Mouse (Mus musculus): ENCODE measurements around the gene Ppp3r2. TPM values are rescaled to one million over a fixed set of nuclear protein-coding genes. Genes with fewer than 3 reads are reported as not detected.

The Ppp3r2 gene
- 0.09 TPM for polyA plus RNA-seq (2017; shearing (Covaris generic))

GRCm38 (mm10) chr4:49681812-49682211 is at the start of gene Ppp3r2:
Gene Ppp3r2, minus strand, starts transcription at chr4:49682024.

GRCm38 (mm10) chr4:49631319-49632138 is 50.3 kb downstream of the Ppp3r2 start, which contains the start of gene Rnf20:
Gene Rnf20, plus strand, starts transcription at chr4:49632006.

Other genes starting within 250 kb of the Ppp3r2 start
- gene Acnat1, start 208.1 kb downstream of the Ppp3r2 start, polyA plus RNA-seq (2017; shearing (Covaris generic)), result not detected
- gene Baat, start 175.5 kb downstream of the Ppp3r2 start, polyA plus RNA-seq (2017; shearing (Covaris generic)), result not detected
- 28.5 TPM for gene Mrpl50, start 160.9 kb downstream of the Ppp3r2 start, polyA plus RNA-seq (2017; shearing (Covaris generic))
- 5.1 TPM for gene Zfp189, start 160.8 kb downstream of the Ppp3r2 start, polyA plus RNA-seq (2017; shearing (Covaris generic))
- not detected for gene Aldob, start 132.5 kb downstream of the Ppp3r2 start, polyA plus RNA-seq (2017; shearing (Covaris generic))
- not detected for gene Tmem246, start 84.1 kb downstream of the Ppp3r2 start, polyA plus RNA-seq (2017; shearing (Covaris generic))
- 67.9 TPM for gene Rnf20, start 50.0 kb downstream of the Ppp3r2 start, polyA plus RNA-seq (2017; shearing (Covaris generic))
- gene Grin3a, start 163.7 kb upstream of the Ppp3r2 start, polyA plus RNA-seq (2017; shearing (Covaris generic)), result not detected

Data from activated CD4-positive, CD25-positive, alpha-beta regulatory T cell, adult 9 weeks (primary cell).